ENCODE assay signal across 10 mouse cellular contexts in genomic region chr6:53662858-53663833, GRCm38 (mm10).
DNase-seq lines count a peak whose midpoint lies in the region; ATAC-seq lines count a peak whose summit lies in the region.
"Had no signal": no experiment of that assay in that cellular context is flagged by ENCODE, and none has a peak within 500 bp of the region (broad histone marks: within the 10 kb centered on the region; RNA-seq: fewer than 3 reads in every experiment).

No protein-coding gene starts in this region.

- H3K4me2 ChIP-seq in midbrain, embryonic 16.5 days (ENCODE audit: low read length) = no peak overlapping the region
- H3K4me2 ChIP-seq in hindbrain, embryonic 13.5 days = no peak overlapping the region
- no peak overlapping the region for H3K4me2 ChIP-seq in neural tube, embryonic 13.5 days

- no peaks in the 10 kb centered on the region for H3K36me3 ChIP-seq in midbrain, embryonic 16.5 days (ENCODE audit: control insufficient read depth, insufficient read depth, low read length)
- H3K36me3 ChIP-seq in midbrain, embryonic 10.5 days = no peaks in the 10 kb centered on the region
- no peaks in the 10 kb centered on the region for H3K36me3 ChIP-seq in hindbrain, embryonic 13.5 days
- no peaks in the 10 kb centered on the region for H3K36me3 ChIP-seq in neural tube, embryonic 13.5 days

- no peak overlapping the region for H3K4me3 ChIP-seq in midbrain, embryonic 16.5 days (ENCODE audit: low read depth, low read length)
- H3K4me3 ChIP-seq in midbrain, embryonic 10.5 days = no peak overlapping the region
- H3K4me3 ChIP-seq in hindbrain, embryonic 13.5 days = no peak overlapping the region
- H3K4me3 ChIP-seq in neural tube, embryonic 13.5 days = no peak overlapping the region

- H3K9ac ChIP-seq in midbrain, embryonic 16.5 days (ENCODE audit: low read depth, low read length) = no peak overlapping the region
- H3K9ac ChIP-seq in hindbrain, embryonic 13.5 days = no peak overlapping the region
- no peak overlapping the region for H3K9ac ChIP-seq in neural tube, embryonic 13.5 days
- H3K9ac ChIP-seq: liver, embryonic 14.5 days had no signal

- 59% methylated on average over 11 of the region's 11 CpGs for WGBS in midbrain, embryonic 16.5 days
- WGBS in midbrain, embryonic 10.5 days = 86% methylated on average over 11 of the region's 11 CpGs
- 47% methylated on average over 11 of the region's 11 CpGs for WGBS in hindbrain, embryonic 13.5 days
- WGBS in neural tube, embryonic 13.5 days = 36% methylated on average over 11 of the region's 11 CpGs

- no peak overlapping the region for H3K27ac ChIP-seq in midbrain, embryonic 16.5 days (ENCODE audit: low read length)
- H3K27ac ChIP-seq in midbrain, embryonic 10.5 days (replicated peaks) = no peak overlapping the region
- H3K27ac ChIP-seq in hindbrain, embryonic 13.5 days = peak overlapping the region; percentile 0; the same call in 1 of the 2 replicates
- peak overlapping the region; percentile 54; the same call in 1 of the 2 replicates for H3K27ac ChIP-seq in neural tube, embryonic 13.5 days (replicated peaks)
- H3K27ac ChIP-seq: liver, embryonic 14.5 days had no signal

- DNase-seq in cerebellum, postnatal 14 days = peak; percentile 18 to 32
- DNase-seq in cerebellum, adult 9-10 months = no peak
- no peak for DNase-seq in midbrain, embryonic 10.5 days (ENCODE audit: low spot score)
- no peak for DNase-seq in adrenal gland, postnatal 14 days
- no peak for DNase-seq in heart, postnatal 36 days
- DNase-seq: layer of hippocampus, adult 9-11 months had no signal

- intact Hi-C loops in heart, postnatal 36 days (cut with DNase I) = no loop called here

- no peaks in the 10 kb centered on the region for H3K9me3 ChIP-seq in midbrain, embryonic 16.5 days (replicated peaks; ENCODE audit: control insufficient read depth, low read length, poor library complexity, severe bottlenecking)
- no peaks in the 10 kb centered on the region for H3K9me3 ChIP-seq in midbrain, embryonic 10.5 days (replicated peaks)
- no peaks in the 10 kb centered on the region for H3K9me3 ChIP-seq in hindbrain, embryonic 13.5 days
- no peaks in the 10 kb centered on the region for H3K9me3 ChIP-seq in neural tube, embryonic 13.5 days

- ATAC-seq in midbrain, embryonic 16.5 days = 0 out of 2 replicates have a peak, but pooled peaks have one; percentile 32
- ATAC-seq in hindbrain, embryonic 13.5 days (ENCODE audit: low FRiP score) = peak; percentile 63; the same call in 1 of the 2 replicates
- peak; percentile 90 for ATAC-seq in neural tube, embryonic 13.5 days (ENCODE audit: low read depth)

- H3K4me1 ChIP-seq in midbrain, embryonic 16.5 days (ENCODE audit: control insufficient read depth, insufficient read depth, low read length) = peaks cover 8% of the 10 kb centered on the region; the same call in 1 of the 2 replicates
- 0 out of 2 replicates have a peak, but pooled peaks cover 2% of the 10 kb centered on the region for H3K4me1 ChIP-seq in midbrain, embryonic 10.5 days
- peaks cover 17% of the 10 kb centered on the region for H3K4me1 ChIP-seq in hindbrain, embryonic 13.5 days (replicated peaks)
- peaks cover 24% of the 10 kb centered on the region for H3K4me1 ChIP-seq in neural tube, embryonic 13.5 days (replicated peaks)

- H3K27me3 ChIP-seq in midbrain, embryonic 16.5 days (ENCODE audit: control insufficient read depth, insufficient read depth, low read depth, low read length) = no peaks in the 10 kb centered on the region
- H3K27me3 ChIP-seq in midbrain, embryonic 10.5 days (ENCODE audit: low read depth, poor library complexity, severe bottlenecking) = no peaks in the 10 kb centered on the region
- H3K27me3 ChIP-seq in hindbrain, embryonic 13.5 days = no peaks in the 10 kb centered on the region
- H3K27me3 ChIP-seq in neural tube, embryonic 13.5 days = no peaks in the 10 kb centered on the region

Comparison
In these comparisons a context has a peak if more than half of its experiments do, and no peak if none do; other contexts are left out.
1. DNase-seq: peak in cerebellum, postnatal 14 days (2 of 2); none in cerebellum, adult 9-10 months (single experiment), midbrain, embryonic 10.5 days (single experiment), adrenal gland, postnatal 14 days (single experiment) and heart, postnatal 36 days (0 of 2).
2. ATAC-seq: peak in every context shown above with its lines; median percentile 90 in neural tube, embryonic 13.5 days; 63 in hindbrain, embryonic 13.5 days; 32 in midbrain, embryonic 16.5 days.
3. H3K27ac ChIP-seq: peak in hindbrain, embryonic 13.5 days (single experiment) and neural tube, embryonic 13.5 days (single experiment); none in midbrain, embryonic 16.5 days (single experiment) and midbrain, embryonic 10.5 days (single experiment).